Mouse (Mus musculus) thymus, postnatal 25 days (tissue): ENCODE measurements around the gene Mrpl23.

Experiments
- DNase-seq: peaks from one replicate; pipeline ENCODE4 v3.0.0; 2022

Mrpl23 gene

GRCm38 (mm10) chr7:142575971-142576370 is 43.5 kb downstream of the Mrpl23 start:
- DNase-seq = no peak

GRCm38 (mm10) chr7:142576472-142577326 is 44.2 kb downstream of the Mrpl23 start:
- DNase-seq = no peak

- peak; percentile 9 for DNase-seq
Measured at GRCm38 (mm10) chr7:142577806-142578423, 45.4 kb downstream of the Mrpl23 start.

- no peak for DNase-seq
Measured at GRCm38 (mm10) chr7:142579069-142579468, 46.6 kb downstream of the Mrpl23 start.

GRCm38 (mm10) chr7:142580121-142580879 is 47.8 kb downstream of the Mrpl23 start:
- DNase-seq = peak; percentile 60

- DNase-seq = no peak
Measured at GRCm38 (mm10) chr7:142581186-142581585, 48.7 kb downstream of the Mrpl23 start.

GRCm38 (mm10) chr7:142581656-142582228 is 49.3 kb downstream of the Mrpl23 start:
- peak; percentile 47 for DNase-seq

- no peak for DNase-seq
Measured at GRCm38 (mm10) chr7:142584882-142585281, 52.4 kb downstream of the Mrpl23 start.

- no peak for DNase-seq
Measured at GRCm38 (mm10) chr7:142585890-142586289, 53.4 kb downstream of the Mrpl23 start.

- DNase-seq = no peak
Measured at GRCm38 (mm10) chr7:142588282-142588941, 55.9 kb downstream of the Mrpl23 start.
